Mouse (Mus musculus): ENCODE data around the gene Tmem174. TPM values are rescaled to one million over a fixed set of nuclear protein-coding genes. Genes with fewer than 3 reads are reported as not detected.

Tmem174 gene
- 0.05 TPM in 1 of 2 replicates, not detected in the other for polyA plus RNA-seq (2012; rRNA removed)

DNA sequence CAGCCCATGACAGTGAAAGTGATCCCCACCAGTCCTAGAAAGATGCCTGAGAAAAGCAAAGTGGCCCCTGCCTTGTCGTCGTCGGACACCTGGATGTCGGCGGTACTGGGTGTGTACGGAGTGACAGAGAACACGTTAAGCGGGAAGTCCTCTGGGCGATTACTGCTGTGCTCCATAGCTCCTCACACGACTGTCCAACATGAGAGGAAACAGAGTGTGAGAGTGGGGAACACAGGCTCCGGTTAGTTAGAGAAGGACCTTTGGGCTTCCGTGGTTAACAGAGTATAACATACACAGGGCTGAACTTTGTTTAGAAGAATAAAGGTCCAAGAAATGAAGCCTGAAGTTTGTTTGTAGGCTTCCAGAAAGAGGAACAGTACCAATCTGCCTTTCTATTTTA lies at the start of gene Tmem174:
Gene Tmem174, minus strand, starts transcription at position 266 of the 400 bp plus-strand sequence.

Other genes with a start within 250 kb of the Tmem174 start
- gene Gm10320, start 145.4 kb downstream of the Tmem174 start, polyA plus RNA-seq (2012; rRNA removed): 0.60 and 0.97 TPM in 2 replicates
- gene Tmem171, start 57.4 kb upstream of the Tmem174 start, polyA plus RNA-seq (2012; rRNA removed): 0.06 and 0.25 TPM in 2 replicates
- gene Fcho2, start 178.0 kb upstream of the Tmem174 start, polyA plus RNA-seq (2012; rRNA removed): 20.8 and 41.9 TPM in 2 replicates

All from central nervous system, embryonic 11.5 days (tissue).